Mouse (Mus musculus): ENCODE results near the gene Arhgef17.

- TF ChIP-seq ZNF384 (IDR thresholded peaks at IDR 0.05; ENCODE audit: low read depth, low read length) (no peak), ZC3H11A (IDR thresholded peaks at IDR 0.05; ENCODE audit: borderline replicate concordance, low read depth, low read length) (no peak), HCFC1 (IDR thresholded peaks at IDR 0.05; ENCODE audit: borderline replicate concordance, insufficient read depth, low read length) (no peak), CHD2 (IDR thresholded peaks at IDR 0.05; ENCODE audit: low read depth, low read length) (no peak), MAFK (IDR thresholded peaks at IDR 0.05; ENCODE audit: insufficient read depth, low read depth, low read length) (no peak)
These were observed 89.7 kb downstream of the Arhgef17 start for GRCm38 (mm10) chr7:100842175-100842574.
